22 mouse cellular contexts compared by ENCODE assay signal in the genomic region with DNA sequence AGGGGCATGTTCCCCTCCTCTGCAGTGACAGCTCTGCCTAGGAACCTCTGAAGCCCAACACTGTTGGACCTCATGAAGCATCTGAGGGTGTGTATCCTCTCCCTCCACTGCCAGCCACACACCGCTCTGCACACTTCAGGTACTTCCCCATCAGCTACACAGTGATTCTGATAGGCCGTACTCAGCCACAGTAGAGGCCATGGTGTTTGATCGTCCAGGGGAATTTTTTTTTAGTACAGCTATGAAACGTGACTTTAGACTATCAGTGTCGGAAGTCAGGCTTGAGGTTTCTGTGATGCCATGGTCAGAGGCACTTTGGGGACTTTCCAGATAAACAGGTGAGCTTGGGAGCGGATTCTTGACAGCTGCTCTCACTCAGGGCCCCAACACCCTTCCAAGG. TPM values are rescaled to one million over a fixed set of nuclear protein-coding genes. Genes with fewer than 3 reads are reported as not detected.
A peak's percentile ranks its signal among the peaks of the same experiment; 100 is the strongest.
DNase-seq lines count a peak whose midpoint lies in the region; ATAC-seq and TF ChIP-seq lines count a peak whose summit lies in the region.
"Had no signal": no experiment of that assay in that cellular context is flagged by ENCODE, and none has a peak within 500 bp of the region (broad histone marks: within the 10 kb centered on the region; RNA-seq: fewer than 3 reads in every experiment).

No protein-coding gene starts in this region.

- H3K36me3 ChIP-seq in liver, postnatal 0 days (replicated peaks; ENCODE audit: insufficient read depth, low read length), result peaks cover 4% of the 10 kb centered on the region; the same call in 1 of the 2 replicates
- H3K36me3 ChIP-seq in midbrain, embryonic 15.5 days (replicated peaks), result no peaks in the 10 kb centered on the region
- H3K36me3 ChIP-seq: hindbrain, embryonic 12.5 days; intestine, embryonic 15.5 days; stomach, embryonic 15.5 days had no signal

- no peak overlapping the region for H3K4me3 ChIP-seq in liver, postnatal 0 days (ENCODE audit: low read depth, low read length)
- no peak overlapping the region for H3K4me3 ChIP-seq in midbrain, embryonic 15.5 days
- H3K4me3 ChIP-seq: erythroblast, embryonic 14.5 days; hindbrain, embryonic 12.5 days; intestine, embryonic 15.5 days; left cerebral cortex, adult 2 months; liver, embryonic 12.5 days; stomach, embryonic 15.5 days had no signal

- no peak overlapping the region for H3K9ac ChIP-seq in liver, postnatal 0 days (replicated peaks)
- no peak overlapping the region for H3K9ac ChIP-seq in midbrain, embryonic 15.5 days
- H3K9ac ChIP-seq: hindbrain, embryonic 12.5 days; intestine, embryonic 15.5 days; liver, embryonic 12.5 days; lung, embryonic 14.5 days; stomach, embryonic 15.5 days had no signal

- no peak overlapping the region for H3K4me2 ChIP-seq in liver, postnatal 0 days (ENCODE audit: low read depth, low read length)
- H3K4me2 ChIP-seq in midbrain, embryonic 15.5 days, result no peak overlapping the region
- H3K4me2 ChIP-seq: hindbrain, embryonic 12.5 days; intestine, embryonic 15.5 days; liver, embryonic 12.5 days; lung, embryonic 14.5 days; stomach, embryonic 15.5 days had no signal

- no peaks in the 10 kb centered on the region for H3K27me3 ChIP-seq in liver, postnatal 0 days (ENCODE audit: insufficient read depth, low read length)
- H3K27me3 ChIP-seq in midbrain, embryonic 15.5 days (replicated peaks), result no peaks in the 10 kb centered on the region
- H3K27me3 ChIP-seq: hindbrain, embryonic 12.5 days; intestine, embryonic 15.5 days; liver, embryonic 12.5 days; stomach, embryonic 15.5 days had no signal

- H3K9me3 ChIP-seq in liver, postnatal 0 days (ENCODE audit: low read length), result no peaks in the 10 kb centered on the region
- H3K9me3 ChIP-seq in midbrain, embryonic 15.5 days, result no peaks in the 10 kb centered on the region
- H3K9me3 ChIP-seq: hindbrain, embryonic 12.5 days; intestine, embryonic 15.5 days; liver, embryonic 12.5 days; stomach, embryonic 15.5 days had no signal

- 0 out of 2 replicates have a peak, but pooled peaks have one; percentile 15 for ATAC-seq in liver, postnatal 0 days
- peak; percentile 96 for ATAC-seq in activated CD4-positive, CD25-positive, alpha-beta regulatory T cell, adult 4 months
- peak; percentile 42; the same call in 1 of the 2 replicates for ATAC-seq in neutrophil, adult 5-6 weeks (ENCODE audit: extremely low read depth, insufficient number of reproducible peaks, low FRiP score, poor library complexity, severe bottlenecking)
- no peak for ATAC-seq in midbrain, embryonic 15.5 days (replicated peaks)
- ATAC-seq: forebrain, embryonic 14.5 days; intestine, embryonic 15.5 days; liver, embryonic 12.5 days had no signal

- H3K27ac ChIP-seq in liver, postnatal 0 days (ENCODE audit: low read depth), result no peak overlapping the region
- no peak overlapping the region for H3K27ac ChIP-seq in midbrain, embryonic 15.5 days
- H3K27ac ChIP-seq: hindbrain, embryonic 12.5 days; intestine, embryonic 15.5 days; left cerebral cortex, adult 2 months; liver, embryonic 12.5 days; stomach, embryonic 15.5 days had no signal

- H3K4me1 ChIP-seq in liver, postnatal 0 days (ENCODE audit: insufficient read depth), result no peaks in the 10 kb centered on the region
- H3K4me1 ChIP-seq in midbrain, embryonic 15.5 days, result no peaks in the 10 kb centered on the region
- H3K4me1 ChIP-seq: liver, embryonic 12.5 days had no signal

- DNase-seq in liver, postnatal 0 days, result no peak
- no peak for DNase-seq in liver
- DNase-seq in CD4-positive, CD25-positive, alpha-beta regulatory T cell, adult 2 months (ENCODE audit: low read depth, low spot score), result peak; percentile 77
- DNase-seq in gastrocnemius, postnatal 10 days, result no peak
- DNase-seq: adrenal gland, adult 8-10 months; cerebellum, adult 9-10 months; kidney, adult 9 months; kidney, postnatal 36 days; left cerebral cortex, postnatal 4 days; lung, embryonic 14.5 days; lung, postnatal 36 days had no signal

- WGBS in liver, postnatal 0 days (ENCODE audit: insufficient replicate concordance), result 68% methylated on average over 6 of the region's 6 CpGs
- WGBS in midbrain, embryonic 15.5 days, result 85% methylated on average over 6 of the region's 6 CpGs

- no peak for TF ChIP-seq CTCF in liver, postnatal 0 days (IDR thresholded peaks at IDR 0.05; ENCODE audit: low read depth)

- no peak for TF ChIP-seq EP300 in liver, postnatal 0 days (IDR thresholded peaks at IDR 0.05; ENCODE audit: low read depth)

RNA-seq across cellular contexts. Expression of a gene that starts 22.5 kb away (rescaled TPM):
- not detected in 2 replicates for polyA plus RNA-seq in liver, postnatal 0 days (2015; fragmentation: Nextera tagmentation; extraction: Ambion mirVana)
- polyA plus RNA-seq in activated CD4-positive, CD25-positive, alpha-beta regulatory T cell, adult 4 months (2017; shearing (Covaris generic)), result not detected
- not detected in 2 replicates for total RNA-seq in neutrophil, adult 5-6 weeks (2017)
- polyA plus RNA-seq in midbrain, embryonic 15.5 days (2015; fragmentation: Nextera tagmentation; extraction: Ambion mirVana), result 0.65 and 3.6 TPM in 2 replicates
- total RNA-seq in gastrocnemius, postnatal 10 days (2021), result under 1 TPM; 0.14 to 0.23 TPM
- total RNA-seq: common myeloid progenitor, adult 5-6 weeks had no signal
- polyA plus RNA-seq: erythroblast, embryonic 14.5 days; forebrain, embryonic 14.5 days had no signal

RNA-seq across cellular contexts. Expression of a gene that starts 45.2 kb away (rescaled TPM):
- not detected in 2 replicates for polyA plus RNA-seq in liver, postnatal 0 days (2015; fragmentation: Nextera tagmentation; extraction: Ambion mirVana)
- polyA plus RNA-seq in activated CD4-positive, CD25-positive, alpha-beta regulatory T cell, adult 4 months (2017; shearing (Covaris generic)), result not detected
- total RNA-seq in neutrophil, adult 5-6 weeks (2017), result not detected in 2 replicates
- polyA plus RNA-seq in midbrain, embryonic 15.5 days (2015; fragmentation: Nextera tagmentation; extraction: Ambion mirVana), result 4.7 and 5.4 TPM in 2 replicates
- under 1 TPM; 0.33 to 0.36 TPM for total RNA-seq in gastrocnemius, postnatal 10 days (2021)
- total RNA-seq: common myeloid progenitor, adult 5-6 weeks had no signal
- polyA plus RNA-seq: erythroblast, embryonic 14.5 days had no signal
